Mouse (Mus musculus) fat pad, adult 2 months (tissue): ENCODE data around the gene Psmb9.

Experiments used
- DNase-seq: peaks from one replicate; pipeline ENCODE4 v3.0.0-alpha.2; 2011; ENCODE audit warnings: low read depth, low spot score; ENCODE audit errors: extremely low read depth

Psmb9 gene

DNA sequence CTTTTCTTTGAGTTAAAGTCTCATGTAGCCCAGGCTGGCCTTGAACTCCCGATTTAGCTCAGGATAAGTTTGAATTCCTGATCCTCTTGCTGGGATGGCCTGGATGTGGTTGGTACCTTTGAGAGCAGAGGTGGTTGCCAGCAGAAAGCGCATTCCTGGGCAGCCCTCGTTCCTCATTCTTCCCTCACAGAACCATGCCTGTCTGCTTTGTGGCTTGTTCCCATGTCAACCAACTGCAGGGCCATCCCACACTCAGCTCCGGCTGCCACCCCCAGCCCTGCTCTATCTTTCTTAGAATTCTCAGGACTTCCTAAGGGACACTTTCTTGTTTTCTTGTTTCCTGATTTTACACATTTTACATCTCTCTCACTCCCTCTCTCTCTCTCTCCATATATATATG lies 46.1 kb downstream of the Psmb9 start:
- no peak for DNase-seq

GRCm38 (mm10) chr17:34140240-34140639 lies 47.3 kb downstream of the Psmb9 start:
- DNase-seq = no peak

GRCm38 (mm10) chr17:34139416-34139815 lies 48.1 kb downstream of the Psmb9 start:
- no peak for DNase-seq

GRCm38 (mm10) chr17:34138655-34139054 lies 48.9 kb downstream of the Psmb9 start:
- no peak for DNase-seq

- DNase-seq = no peak
Measured at GRCm38 (mm10) chr17:34137601-34138000, 50.0 kb downstream of the Psmb9 start.

DNA sequence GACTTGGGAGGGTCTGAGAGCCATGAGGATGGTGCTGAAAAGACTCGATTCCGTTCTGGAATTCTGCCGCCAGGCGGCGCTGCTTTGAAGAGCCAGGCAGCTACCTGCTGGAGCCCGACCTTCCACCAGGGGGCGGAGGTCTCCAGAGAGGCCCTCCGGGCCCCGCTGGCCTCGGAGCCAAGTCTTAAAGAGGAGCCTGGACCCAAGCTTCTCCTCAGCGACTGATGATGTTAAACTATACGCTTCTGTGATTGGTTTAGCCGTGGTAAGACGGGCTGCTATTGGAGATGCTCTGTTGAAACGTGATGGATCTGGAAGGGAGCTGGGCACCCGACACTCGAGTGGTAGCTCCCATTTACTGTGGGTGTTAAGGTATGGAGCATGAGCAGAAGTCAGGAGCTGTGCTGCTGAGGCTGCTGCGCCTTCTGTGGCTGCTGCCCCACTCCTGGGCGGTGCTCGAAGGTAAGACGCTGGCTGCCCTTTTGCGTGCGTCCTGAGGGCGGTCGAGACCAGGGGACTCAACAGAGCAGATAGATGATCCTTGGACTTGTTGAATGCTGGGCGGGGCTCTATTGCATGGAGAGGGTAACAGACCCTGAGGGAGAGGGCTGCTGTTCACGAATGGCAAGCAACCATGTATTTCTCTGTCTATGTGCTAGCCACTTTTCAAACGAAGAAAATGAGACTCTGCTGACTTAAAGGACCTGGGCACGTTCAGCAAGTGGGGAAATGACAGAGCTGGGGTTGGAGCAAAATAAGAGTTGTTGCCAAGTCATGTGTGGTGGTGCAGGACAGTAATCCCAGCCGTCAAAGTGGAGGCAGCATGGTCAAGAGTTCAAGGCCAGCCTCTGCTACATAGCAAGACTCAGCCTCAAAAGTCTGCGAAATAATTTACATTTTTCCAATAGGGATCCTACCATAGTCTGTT lies 52.0 kb downstream of the Psmb9 start:
- DNase-seq = peak; percentile 79

- DNase-seq = no peak
Measured at GRCm38 (mm10) chr17:34134451-34134850, 53.1 kb downstream of the Psmb9 start.

- DNase-seq = no peak
Measured at GRCm38 (mm10) chr17:34133289-34133688, 54.3 kb downstream of the Psmb9 start.
